Mouse (Mus musculus): ENCODE measurements around the gene Fkbp11. TPM values are rescaled to one million over a fixed set of nuclear protein-coding genes. Genes with fewer than 3 reads are reported as not detected.
"Not testable (repeated sequence)": the region's sequence is repeated elsewhere in the genome, so short reads cannot be mapped to it uniquely, and the experiment has no call there.

Fkbp11 gene
- 1 to 10 TPM; 2.7 to 3.5 TPM for total RNA-seq (2021)
- long read RNA-seq, experiment 1, transcript Fkbp11-201 (6 exons, 734 nt) = major isoform, 6 of 8 reads
- long read RNA-seq, experiment 1, partial matches to known transcripts = 1 of 8 reads
- long read RNA-seq, experiment 1, other reads (novel, unspliced or antisense) = 1 of 8 reads
- long read RNA-seq, experiment 2, partial matches to known transcripts = 1 of 5 reads
- long read RNA-seq, experiment 2, other reads (novel, unspliced or antisense) = 2 of 5 reads

GRCm38 (mm10) chr15:98727443-98728321, at the start of gene Fkbp11:
TSS of gene Fkbp11 (minus strand) at chr15:98728198.
- peak; percentile 58 for DNase-seq

- no peak for DNase-seq
These were observed 49.8 kb upstream of the Fkbp11 start, which contains the start of gene Wnt10b for GRCm38 (mm10) chr15:98777762-98778161. TSS of gene Wnt10b (minus strand) at chr15:98778150.

DNA sequence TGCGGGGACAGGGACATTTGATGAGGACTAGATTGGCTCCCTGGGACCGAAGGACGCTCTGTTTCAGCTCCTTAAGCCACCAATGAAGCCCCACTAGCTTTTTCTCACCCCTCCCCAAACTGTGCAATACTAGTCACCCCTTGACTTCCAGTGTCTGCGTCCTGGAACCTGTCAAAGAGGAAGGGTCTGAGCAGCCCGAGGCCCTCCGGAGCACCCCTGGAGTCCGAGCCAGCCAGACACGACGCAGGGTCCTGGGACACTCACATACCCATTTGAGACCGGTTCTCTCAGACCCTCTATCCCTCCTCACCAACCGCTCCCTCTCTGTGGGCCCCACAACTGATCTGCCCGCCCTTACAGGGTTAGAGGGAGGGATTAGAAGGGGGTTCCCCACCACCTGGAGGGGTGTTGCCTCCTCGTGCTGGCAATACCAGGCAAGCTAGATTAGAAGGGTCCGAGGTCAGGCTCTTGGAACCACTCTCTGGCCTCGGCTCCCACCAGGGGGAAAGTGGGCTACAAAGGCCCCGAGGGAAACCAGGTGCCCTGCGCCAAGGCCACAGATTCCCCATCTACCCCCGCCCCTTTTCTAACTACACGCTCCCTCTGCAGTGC, 49.1 kb upstream of the Fkbp11 start:
- DNase-seq = no peak

GRCm38 (mm10) chr15:98776280-98777004, 48.4 kb upstream of the Fkbp11 start:
- DNase-seq = peak; percentile 26

GRCm38 (mm10) chr15:98775533-98775932, 47.5 kb upstream of the Fkbp11 start:
- no peak for DNase-seq

GRCm38 (mm10) chr15:98774096-98774495, 46.1 kb upstream of the Fkbp11 start:
- no peak for DNase-seq

DNA sequence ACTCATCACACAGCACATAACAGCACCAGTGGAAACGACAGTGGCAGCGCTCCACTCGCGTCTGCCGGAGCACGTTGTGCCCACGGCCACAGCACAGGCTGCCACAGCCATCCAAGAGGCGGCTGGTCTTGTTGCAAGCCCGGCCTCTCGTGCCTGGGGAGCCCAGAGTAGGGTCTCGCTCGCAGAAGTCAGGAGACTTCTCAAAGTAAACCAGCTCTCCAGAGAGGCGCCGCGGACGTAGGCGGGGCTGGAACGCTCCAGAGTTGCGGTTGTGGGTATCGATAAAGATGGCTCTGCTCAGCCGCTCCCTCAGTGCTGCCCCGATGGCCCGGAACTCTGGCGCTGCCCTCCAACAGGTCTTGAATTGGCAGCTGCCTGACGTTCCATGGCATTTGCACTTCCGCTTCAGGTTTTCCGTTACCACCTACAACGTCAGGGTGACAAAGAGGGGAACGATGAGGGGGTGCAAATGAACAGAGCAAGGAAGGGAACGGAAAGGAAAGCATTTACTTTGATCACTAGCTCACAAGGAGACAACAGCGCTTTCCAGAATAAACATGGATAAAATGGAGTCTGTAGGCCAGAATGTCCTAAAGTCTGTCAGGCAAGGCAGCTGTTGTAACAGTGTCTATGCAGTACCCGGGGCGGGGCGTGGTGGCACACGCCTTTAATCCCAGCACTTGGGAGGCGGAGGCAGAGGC, 44.7 kb upstream of the Fkbp11 start:
- no peak for DNase-seq

- DNase-seq = no peak
These were observed 43.9 kb upstream of the Fkbp11 start for GRCm38 (mm10) chr15:98771813-98772425.

GRCm38 (mm10) chr15:98768259-98768658, 40.3 kb upstream of the Fkbp11 start:
- DNase-seq = no peak

DNA sequence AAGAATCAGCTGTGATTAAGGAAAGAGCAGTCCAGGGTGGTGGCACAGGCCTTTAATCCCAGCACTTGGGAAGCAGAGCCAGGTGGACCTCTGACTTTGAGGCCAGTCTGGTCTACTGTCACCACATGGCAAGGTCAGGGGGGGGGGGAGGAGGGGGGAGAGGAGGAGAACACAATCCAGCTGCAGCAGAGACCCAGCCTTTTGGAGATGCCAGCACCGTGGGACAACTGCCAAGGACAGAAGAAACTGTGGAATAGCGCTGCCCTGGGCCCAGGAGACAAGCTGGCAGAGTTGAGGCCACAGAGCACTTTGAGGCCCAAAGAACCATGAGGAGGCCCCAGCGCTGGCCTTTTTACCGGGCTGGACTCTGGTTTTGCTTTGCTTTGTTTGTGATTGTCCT, 37.9 kb upstream of the Fkbp11 start:
- no peak for DNase-seq

DNA sequence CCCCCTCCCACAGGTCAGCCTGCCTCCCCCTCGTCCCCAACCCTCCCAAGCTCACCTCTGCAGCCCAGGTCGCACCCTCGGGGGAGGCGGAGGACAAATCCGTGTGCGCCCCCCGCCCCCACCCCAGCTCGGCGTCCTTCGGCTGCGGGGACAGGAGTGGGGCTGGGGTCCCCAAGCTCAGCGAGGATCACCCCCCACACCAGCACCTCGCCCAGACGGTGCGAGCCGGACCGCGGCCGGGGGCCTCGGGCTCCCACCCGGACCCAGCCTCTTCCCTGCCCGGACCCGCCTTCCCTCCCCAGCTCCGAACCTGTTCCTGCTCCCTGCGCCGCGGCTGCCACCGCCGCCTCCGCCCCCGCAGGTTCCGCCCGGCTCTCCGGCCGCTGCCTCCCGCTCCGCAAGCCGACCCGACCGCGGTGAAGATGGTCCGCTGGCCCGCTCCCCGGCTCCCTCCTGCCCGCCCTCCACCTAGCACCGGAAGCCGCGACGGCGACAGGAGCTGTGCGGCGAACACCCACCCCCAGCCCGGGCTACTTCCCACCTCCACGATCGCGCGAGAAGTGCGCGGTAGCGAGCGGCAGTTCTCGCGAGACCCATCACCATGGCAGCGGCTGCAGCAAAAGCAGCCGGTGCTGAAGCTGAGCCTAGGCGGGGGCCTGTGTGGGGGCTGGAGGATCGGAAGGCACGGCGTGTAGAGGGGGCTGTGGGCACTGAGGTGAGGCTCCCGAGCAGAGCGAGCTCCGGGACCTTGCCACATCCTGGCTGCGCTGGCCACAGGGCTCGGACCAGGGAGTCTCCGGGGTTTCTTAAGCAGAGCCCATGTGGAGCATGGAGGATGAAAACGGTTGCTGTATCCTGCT, 34.9 kb upstream of the Fkbp11 start, which contains the start of gene Arf3:
Arf3 (minus strand) TSS at position 545 of the 860 bp plus-strand sequence.
- peak; percentile 94 for DNase-seq

DNA sequence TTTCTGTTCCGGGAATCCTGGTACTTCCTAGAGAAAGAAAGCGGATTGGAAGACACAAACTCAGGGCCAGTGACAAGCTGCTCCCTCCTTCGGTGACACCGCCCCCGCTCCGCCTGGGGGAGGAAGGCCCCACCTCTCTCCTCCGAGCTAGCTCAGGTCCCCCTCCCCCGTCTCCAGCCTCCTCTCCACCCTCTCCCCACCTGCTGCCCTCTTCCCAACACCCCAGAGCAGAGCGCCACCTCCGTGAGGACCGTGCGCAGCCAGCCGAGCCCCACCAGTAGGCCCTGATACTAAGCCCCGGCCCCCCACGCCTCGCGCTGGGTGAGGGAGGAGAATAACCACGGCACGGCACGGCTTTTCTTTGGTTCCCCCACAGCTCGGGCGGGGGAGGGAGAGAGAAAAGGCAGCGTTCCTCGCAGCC, 34.2 kb upstream of the Fkbp11 start:
- peak; percentile 77 for DNase-seq

DNA sequence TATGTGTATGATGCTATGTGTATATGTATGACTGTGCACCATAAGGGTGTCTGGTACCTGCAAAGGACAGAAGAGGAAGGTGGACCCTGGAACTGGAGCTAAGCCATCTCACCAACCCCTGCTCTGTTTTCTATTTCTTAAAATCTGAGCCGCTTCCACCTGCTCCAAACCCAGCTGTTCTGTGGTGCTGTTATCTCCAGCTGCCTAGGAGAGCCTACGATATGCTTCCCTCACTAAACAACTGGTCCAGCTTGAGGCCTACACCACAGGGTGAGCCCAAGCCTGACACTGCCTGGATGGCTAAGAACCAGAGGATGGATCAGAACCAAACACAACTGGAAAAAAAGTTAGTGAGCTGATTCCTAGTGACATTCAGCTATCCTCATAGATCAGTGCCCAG, 26.1 kb upstream of the Fkbp11 start:
- DNase-seq = no peak

- no peak for DNase-seq
These were observed 25.0 kb upstream of the Fkbp11 start for GRCm38 (mm10) chr15:98753021-98753423.

DNA sequence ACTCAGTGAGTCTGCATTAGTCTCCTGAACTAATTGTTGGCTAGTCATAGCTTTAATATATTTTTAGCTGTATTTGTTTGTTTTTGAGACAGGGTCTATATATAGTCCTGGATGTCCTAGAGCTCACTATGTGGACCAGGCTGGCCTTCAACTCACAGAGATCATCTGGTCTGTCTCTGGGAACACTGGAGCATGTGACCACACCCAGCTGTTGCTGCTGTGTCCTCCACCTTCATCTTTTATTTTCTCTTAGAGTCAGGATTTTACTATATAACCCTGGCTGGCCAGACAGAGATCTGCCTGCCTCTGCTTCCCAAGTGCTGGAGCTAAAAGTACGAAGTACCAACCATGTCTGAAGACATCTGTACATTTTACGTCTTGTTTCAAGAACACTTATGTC, 21.1 kb upstream of the Fkbp11 start:
- DNase-seq = no peak

DNA sequence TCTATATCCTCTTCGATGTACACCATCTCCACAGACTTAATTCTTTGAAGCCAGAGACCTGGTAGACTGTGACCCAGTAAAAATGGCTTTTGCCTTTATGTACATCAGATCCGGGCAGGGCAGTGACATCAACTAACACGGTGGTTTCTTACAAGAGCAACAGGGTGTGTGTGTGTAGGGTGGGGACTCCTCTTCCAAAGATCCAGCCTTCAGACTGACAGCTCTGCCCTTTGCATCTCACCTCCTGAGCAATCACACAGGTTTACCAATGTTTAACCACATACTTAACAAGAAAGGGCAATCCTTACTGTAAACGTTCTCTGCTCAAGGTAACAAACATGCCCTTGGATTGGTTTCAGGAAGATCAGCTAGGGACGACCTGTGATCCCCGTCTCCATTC, 19.3 kb upstream of the Fkbp11 start:
- DNase-seq = no peak

DNA sequence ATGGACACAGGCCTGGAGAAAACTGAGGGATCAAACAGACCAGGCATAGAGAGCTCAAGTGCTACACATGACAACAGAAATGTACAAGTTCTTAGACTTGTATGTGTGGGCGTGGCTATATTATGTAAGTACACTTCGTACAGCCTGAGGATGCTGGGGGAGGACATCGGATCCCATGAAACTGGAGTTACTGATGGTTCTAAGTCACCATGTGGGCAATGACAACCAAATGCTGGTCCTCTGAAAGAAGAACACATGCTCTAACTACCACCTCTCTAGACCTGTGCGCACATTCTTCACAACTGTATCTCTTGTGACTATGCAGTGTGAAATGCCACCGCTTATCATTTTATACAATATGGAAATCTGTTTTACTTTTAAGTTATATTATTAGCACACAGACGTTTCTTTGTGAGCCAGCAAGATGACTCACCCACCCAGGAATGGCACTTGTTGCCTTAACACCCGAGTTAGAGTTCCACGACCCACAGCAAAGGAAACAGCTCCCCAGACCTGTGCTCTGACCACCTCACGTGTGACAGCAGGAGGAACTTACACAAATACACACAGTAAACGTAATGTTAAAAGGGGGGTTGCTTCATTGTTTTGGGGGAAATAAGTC, 18.5 kb upstream of the Fkbp11 start:
- no peak for DNase-seq

GRCm38 (mm10) chr15:98743863-98744262, 15.9 kb upstream of the Fkbp11 start:
- not testable (repeated sequence) for DNase-seq

DNA sequence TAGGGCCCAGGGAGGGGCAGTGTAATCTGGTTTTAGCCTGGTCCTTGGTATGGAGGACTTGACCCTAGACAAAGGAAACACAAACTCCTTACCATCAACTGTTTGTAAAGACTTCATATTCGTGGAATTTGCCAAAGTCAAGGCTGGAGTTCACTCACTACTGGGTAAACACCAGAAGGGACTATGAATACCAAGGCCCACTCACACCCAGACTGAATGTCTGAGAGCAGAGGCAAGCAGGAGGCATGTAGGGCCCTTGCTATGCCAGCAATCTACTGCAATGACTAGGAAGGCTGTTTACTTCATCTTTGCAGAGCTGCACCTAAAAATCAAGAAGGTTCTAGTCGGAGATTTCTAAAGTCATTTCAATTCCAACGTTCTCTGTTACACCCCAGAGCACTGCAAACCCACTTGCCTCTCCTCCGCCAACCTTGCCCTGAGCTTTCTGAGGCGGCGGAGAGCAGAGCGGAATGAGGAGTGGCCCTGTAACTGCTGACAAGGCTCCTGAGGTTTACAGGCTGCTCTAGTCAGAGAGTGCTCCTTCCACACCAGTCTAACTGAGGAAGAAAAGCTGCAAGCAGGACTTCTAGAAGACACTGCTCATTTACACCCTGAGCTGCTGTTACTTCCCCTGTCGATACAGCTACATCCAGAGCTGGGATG, 14.9 kb upstream of the Fkbp11 start:
- no peak for DNase-seq

All from gastrocnemius, postnatal 25 days (tissue).